Mouse (Mus musculus): ENCODE data around the gene Mok. TPM values are rescaled to one million over a fixed set of nuclear protein-coding genes. Genes with fewer than 3 reads are reported as not detected.

The Mok gene
- total RNA-seq, 2 experiments from 2014 or later, result 0.80 to 1.4 TPM

GRCm38 (mm10) chr12:110850010-110850928 lies 9.5 kb upstream of the Mok start, which contains the start of gene Zfp839:
Gene Zfp839 (plus strand): TSS chr12:110850253.
- peak; percentile 89 to 93 for DNase-seq

GRCm38 (mm10) chr12:110846191-110846765 lies 5.5 kb upstream of the Mok start:
- DNase-seq, result no peak

DNA sequence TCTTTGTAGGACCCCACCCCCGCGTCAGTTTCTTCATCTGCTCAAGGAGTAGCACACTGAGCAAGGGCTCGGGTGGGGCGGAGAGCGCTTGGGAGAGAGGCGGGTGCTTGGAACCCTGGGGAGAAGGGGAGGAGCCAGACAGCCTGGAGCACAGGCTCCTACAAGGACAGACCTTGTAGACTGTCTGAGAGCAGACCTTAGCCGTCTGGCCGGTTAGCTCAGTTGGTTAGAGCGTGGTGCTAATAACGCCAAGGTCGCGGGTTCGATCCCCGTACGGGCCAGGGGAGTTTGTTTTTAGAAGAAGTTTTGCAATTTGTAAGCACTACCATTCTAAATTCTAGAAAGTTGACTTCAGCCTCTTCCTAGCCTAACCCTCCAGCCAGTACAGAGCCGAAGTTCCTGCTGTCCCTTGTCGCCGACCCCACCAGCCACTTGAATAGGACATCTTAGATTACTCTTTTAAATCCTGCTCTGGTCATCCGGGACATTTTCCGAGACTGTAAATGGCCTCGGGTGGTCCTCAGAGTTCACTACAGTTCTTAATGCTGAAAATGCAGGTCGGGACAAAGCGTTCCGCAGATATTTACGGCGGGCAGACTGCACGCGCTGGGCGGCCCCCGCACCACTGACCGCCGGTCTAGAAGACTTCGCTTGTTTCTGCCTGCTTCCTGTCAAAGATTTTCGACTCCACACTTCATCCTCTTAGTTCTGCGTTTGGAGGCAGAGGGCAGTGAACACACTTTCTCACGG lies 4.6 kb upstream of the Mok start:
- DNase-seq, result peak; percentile 96 to 97

DNA sequence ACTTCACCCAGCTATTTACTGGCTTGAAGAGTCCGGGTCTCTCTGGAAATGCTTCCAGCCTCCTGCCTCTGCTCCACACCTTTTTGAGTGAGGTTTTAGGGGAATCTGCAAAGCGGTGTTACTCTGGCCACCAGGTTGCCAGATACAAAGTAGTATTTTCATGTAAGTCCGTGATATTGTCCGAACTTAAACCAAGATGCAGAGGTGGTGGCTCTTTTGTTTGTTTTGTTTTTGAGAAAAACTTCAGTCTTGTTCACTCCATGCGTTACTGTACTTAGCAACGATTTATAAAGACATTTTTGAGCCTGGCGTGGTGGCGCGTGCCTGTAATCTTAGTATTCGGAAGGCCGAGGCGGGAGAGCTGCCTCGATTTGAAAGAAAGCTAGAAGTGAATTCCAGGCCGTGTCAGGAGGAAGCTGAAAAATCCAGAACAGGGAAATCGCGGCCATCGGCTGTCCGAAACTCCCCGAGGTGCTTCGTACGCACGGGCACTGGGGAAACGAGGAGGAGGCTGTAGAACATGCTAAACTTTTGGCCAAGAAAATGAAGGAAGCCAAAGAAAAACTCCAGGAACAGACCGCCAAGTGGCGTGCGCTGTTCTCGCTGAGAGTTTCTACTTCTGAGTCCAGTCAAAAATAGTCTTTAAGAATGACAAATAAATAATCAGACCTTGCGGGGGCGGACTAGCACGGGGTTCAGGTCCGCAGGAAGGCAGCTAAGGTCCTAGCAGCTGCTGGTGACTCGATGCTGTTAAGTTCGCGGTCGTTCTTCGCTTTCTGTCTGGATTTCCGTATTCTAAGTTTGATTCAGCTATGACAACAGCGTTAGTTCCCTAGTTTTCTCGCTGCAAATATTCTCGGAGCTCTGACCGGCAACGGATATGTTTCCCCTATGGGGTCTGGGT lies 3.7 kb upstream of the Mok start:
- peak in 1 of 2 experiments; percentile 78 for DNase-seq

DNA sequence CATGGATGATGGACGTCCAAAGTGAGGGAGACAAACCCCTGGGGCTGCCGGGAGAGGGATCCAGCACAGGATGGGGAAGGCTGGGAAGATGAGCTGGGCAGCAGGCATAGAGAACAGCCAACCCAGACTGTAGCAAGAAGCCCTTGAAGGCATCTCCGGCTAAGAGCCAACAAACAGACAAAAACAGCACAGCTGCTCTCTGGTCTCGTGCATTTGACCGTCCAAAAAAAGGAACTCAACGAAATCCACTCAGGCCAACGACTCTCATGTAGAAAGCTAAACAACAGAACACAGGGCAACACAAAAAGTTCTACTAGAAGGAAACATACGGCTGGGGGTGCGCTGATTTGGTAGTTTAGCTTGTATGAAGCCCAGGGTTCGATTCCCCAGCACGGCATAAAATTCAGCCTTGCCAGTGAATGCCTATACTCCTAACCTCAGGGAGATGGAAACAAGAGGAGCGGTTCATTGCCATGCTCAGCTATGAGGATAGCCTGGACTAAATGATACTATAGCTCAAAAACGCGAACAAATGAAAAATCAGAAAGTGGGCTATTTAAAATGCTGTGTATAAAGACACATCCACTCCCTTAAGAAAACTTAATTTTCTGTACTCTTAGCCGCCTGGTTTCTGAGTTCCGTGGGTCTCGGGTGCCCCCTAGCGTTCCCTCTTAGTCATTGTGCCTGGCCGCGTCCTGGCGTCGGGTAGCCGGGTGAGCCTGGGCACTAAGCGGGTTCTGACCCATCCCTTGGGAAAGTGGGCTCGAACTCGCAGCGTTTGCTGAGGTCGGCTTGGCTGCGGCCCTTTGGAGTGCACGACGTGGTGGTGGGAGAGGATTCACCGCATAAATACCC lies 2.7 kb upstream of the Mok start:
- peak; percentile 88 to 93 for DNase-seq

DNA sequence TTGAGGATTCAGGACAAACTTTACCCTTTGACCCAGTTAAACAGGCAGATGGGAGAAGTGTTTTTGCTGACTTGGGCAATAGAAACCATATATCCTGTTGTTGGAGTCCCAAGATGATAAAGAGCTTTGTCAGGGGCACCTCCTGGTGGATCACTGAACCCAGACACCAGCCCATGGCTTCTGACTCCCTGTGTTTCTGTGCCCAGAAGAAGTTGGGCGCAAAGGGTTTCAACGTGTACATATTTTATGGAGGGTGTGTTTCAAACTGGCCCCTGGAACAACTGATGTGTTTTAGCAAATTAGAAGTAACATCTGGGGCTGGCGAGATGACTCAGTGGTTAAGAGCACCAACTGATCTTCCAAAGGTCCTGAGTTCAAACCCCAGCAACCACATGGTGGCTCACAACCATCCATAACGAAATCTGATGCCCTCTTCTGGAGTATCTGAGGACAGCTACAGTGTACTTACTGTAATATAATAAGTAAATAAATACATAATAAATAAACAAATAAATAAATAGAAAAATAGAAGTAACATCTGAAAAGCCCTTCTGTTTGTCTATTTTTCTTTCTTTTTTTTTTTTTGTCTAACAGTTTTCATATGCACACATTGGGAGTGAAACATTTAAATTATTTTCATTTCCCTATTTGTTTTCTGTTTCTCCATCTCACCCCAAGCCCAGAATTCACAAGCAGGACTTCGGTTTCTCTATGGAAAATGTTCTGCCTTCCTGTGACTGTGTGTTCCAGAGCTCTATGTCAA lies 1.2 kb upstream of the Mok start:
- DNase-seq, result no peak

GRCm38 (mm10) chr12:110837850-110838249 lies 2.9 kb downstream of the Mok start:
- no peak for DNase-seq

DNA sequence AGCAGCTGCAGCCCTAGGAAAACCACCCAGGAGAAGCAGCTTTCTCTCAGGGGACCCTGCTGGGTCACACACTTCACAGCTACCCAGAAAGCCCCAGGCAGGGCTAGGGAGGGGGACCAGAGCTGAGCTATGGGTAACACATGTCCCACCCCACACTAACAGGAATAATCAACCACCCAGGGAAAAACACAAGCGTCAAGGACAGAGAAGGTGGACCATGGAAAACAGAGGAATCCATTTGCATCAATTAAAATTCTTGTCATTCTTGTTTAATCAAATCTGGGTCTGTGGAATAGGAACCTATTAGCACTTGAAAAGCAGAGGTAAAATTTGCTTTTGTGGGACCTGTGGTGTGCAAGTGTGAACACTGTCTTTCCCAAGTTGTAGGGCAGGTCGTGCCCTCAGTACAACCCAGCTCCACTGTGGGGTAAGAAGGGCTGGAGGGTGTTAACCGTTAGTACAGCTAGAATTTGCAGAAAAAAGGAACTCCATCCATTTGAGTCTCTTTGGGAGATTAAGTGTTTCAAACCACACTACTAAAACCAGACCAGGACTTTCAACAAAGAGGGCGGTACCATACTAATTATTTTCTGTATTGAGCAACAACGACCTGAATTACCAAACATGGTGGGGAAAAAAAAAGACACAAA lies 3.4 kb downstream of the Mok start:
- DNase-seq, result no peak

DNA sequence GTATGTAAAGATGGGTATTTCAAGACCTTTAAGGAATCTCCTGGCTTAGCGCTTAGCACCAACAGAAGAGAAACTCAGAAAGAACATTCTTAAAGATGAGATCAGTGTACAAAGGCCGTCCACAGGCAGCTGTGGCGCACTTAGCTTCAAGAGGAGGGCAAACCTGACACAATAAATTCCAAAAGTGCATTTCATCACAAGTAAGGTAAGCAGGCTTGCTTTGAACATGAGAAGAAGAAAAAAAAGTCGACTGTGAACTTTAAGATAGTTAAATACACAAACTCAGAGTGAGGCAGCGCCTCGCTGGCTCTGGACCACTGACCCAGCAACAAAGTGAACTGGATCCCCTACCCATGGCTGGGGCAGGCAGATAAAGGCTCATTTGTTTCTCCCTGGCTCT lies 4.0 kb downstream of the Mok start:
- no peak for DNase-seq

DNA sequence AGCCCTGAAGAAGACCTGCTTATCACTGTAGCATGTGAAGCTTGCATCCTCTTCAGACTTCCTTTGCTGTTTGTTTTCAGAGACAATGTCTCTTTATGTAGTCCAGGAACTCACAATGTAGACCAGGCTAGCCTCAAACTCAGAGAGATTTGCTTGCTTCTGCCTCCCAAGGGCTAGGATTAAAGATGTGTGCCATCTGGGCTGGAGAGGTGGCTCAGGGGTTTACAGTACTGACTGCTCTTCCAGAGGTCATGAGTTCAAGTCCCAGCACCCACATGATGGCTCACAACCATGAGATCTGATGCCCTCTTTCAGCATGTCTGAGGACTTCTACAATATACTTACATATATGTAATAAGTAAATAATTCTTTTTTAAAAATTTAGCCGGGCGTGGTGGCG lies 5.6 kb downstream of the Mok start:
- no peak for DNase-seq

- DNase-seq, result no peak
Measured at GRCm38 (mm10) chr12:110830293-110831024, 10.3 kb downstream of the Mok start.

DNA sequence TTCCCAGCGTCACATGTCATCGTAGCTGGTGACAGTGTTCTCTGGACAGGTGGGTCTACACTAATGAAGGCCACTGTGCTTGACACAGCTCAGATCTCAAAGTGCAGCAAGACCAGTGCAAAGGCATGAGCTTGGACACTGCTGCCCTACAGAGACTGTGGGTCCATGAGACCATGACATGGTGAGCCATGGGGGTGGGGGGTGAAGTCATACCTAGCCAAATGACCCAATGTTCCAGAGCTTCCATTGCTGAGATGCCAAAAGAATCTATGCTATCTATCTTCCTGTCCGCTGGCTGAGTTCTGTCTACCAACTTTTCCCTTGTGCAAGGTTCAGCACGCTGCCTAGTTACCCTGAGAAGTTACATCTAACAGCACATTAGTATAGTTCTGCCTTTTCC lies 11.8 kb downstream of the Mok start:
- DNase-seq, result no peak

GRCm38 (mm10) chr12:110822366-110822765 lies 18.4 kb downstream of the Mok start:
- DNase-seq, result no peak

- DNase-seq, result no peak
Measured at GRCm38 (mm10) chr12:110821787-110822186, 19.0 kb downstream of the Mok start.

DNA sequence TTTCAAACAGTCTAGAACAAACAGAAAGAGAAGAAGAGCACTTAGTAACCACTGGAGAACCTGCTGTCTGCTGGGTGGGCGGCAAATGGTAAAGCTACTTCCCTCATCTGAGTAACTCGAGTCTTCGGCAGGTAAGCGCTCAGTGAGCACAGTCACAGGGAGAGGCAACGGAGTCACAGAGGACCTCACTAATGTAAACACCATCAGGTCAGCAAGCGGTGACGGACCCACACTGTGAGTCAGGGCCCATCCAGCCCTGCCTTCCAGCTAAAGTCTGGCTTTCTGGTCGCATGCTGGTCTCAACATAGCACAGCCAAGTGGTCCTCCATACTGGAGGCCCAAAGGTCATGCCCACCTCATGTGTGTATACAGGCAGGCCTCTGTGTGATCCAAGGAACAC lies 21.4 kb downstream of the Mok start:
- DNase-seq, result no peak

DNA sequence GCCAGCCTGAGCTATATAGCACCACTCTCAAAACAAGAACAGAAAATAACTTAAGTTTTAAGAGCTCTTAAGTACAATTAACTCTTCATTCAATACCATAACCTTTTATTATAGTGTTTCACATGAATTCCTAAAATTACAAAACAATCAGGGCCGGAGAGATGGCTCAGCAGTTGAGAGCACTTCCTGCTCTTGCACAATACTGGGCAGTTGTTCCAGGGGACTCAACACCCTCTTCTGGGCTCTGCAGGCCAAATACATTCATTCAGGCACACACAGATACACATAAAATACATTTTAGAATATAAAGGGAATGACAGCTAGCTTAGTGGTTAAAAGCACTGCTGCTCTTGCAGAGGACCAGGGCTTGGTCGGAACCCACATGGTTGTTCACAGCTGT lies 23.9 kb downstream of the Mok start:
- DNase-seq, result peak in 1 of 2 experiments; percentile 33

- no peak for DNase-seq
Measured at GRCm38 (mm10) chr12:110814924-110815323, 25.8 kb downstream of the Mok start.

- DNase-seq, result no peak
Measured at GRCm38 (mm10) chr12:110813624-110814023, 27.1 kb downstream of the Mok start.

DNA sequence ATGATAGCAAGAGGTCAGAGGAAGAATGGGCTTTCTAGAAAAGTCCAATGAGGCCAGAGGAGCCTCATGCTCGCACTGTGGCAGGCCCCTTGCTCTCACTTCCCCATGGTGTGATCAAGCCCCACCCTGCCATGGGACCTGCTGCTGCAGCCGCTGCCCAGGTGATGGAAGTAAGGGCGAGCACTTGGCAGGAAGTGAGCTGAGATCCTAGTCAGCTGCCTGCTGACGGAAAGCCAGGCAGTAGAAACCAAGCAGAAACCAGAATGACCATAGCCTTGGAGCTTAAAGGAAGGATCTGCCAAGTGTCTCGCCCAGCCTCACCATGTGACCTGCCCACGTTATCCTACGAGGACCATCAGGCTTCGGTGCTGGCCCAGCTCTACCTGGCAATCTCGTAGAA lies 27.6 kb downstream of the Mok start:
- DNase-seq, result no peak

All from heart, adult 18-20 months (tissue).